Mouse (Mus musculus) kidney, postnatal 36 days (tissue): Measurements from ENCODE around the gene Slc38a3.

Experiments
- DNase-seq, 2 experiments: peaks; one replicate each; pipeline ENCODE4 v3.0.0; 2021 to 2022; ENCODE audit warnings: mixed read lengths in 2 of 2

Slc38a3 gene

DNA sequence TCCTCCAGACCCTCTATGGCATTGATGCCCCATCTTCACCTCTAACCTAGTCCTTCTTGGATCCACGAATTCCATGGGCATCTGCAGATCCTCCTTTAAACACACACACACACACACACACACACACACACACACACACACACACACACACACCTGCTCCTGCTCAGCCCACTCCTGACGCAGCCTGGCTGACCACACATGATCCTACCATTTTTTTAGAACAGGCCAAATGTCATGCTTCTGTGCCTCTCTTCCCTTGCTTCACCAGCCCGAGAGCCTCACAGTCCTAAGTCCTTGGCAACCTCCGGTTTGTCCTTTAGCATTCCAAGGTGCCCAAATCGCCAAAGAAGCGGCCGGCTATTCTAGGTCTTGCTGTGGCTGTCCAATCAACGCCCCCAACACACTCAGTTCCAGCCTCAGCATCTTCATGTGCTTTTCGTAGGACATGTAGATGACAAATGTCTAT is at the start of gene Slc38a3:
Slc38a3 (minus strand) TSS at position 51 of the 466 bp plus-strand sequence.
- DNase-seq: peak; percentile 54 to 58

DNA sequence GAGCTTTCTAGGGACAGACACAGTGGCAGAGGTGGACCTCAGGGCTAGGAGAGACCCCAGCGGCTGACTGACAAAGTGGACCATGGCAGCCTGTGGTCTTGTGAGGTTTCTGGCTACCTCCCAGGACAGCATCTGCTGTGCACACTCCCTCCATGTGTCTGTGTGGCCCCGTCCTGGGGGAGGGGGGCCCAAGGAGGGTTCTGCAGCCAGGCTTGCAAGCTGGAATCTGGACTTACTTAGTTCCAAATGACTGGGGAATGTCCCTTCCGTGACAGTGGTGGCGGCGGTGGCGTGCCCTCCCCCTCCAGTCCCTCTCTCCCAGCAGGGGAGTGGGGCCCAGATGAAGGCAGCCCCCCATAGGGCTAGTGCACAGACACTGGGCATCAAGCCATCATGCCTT is 47.6 kb upstream of the Slc38a3 start:
- no peak for DNase-seq

DNA sequence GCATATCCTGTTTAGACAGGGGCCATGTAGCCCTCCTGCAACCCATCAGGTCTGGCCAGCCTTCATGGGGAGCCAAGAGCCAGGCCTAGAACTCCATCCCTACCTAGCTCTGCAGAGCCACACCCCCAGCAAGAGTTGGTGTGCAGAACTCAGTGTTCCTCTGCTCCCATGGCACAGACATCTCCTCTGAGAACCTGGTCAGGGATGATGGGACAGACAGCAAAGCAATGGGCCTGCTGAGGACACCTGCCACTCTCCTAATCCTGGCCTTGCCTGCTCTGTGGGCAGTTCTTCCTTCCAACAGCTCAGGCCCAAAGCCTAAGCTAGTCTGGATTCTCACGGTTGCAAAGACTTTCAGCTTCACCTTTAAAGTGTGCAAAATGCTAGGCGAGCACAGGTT is 46.3 kb upstream of the Slc38a3 start:
- no peak for DNase-seq

DNA sequence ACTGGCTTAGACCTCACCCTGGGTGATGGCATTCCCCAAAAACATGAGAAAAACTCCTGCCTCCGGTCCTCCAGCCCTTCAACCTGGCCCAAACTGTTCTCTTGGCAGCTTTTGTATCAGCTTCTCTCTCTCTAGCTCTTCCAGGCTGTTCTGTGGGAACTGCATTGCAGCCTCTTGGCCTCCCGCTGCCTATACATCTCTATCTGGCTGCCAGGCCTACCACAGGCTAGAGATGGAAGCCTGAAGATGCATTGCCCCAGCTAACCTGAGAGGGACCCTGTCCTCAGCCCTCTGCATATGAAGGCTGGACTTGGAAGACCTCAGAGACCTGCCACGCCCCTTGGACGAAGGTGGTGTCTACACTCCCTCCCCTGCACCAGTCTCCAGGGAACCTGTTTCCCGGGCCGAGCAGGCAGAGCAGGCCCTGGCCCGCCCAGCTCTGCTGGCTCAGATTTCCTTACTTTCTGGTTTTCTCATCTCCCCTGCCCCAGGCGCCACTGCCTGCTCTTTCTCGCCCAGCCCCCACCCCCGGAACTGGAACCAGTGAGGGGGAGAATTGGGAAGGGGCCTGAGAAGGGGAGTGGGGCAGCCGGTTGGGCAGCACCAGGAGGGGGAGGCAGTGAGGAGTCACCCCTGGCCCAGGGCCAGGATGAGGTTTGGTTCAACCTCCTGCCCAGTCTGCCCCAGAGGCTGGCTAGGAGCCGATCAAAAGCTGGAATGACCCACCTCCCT is 45.1 kb upstream of the Slc38a3 start:
- peak; percentile 61 to 72 for DNase-seq

DNA sequence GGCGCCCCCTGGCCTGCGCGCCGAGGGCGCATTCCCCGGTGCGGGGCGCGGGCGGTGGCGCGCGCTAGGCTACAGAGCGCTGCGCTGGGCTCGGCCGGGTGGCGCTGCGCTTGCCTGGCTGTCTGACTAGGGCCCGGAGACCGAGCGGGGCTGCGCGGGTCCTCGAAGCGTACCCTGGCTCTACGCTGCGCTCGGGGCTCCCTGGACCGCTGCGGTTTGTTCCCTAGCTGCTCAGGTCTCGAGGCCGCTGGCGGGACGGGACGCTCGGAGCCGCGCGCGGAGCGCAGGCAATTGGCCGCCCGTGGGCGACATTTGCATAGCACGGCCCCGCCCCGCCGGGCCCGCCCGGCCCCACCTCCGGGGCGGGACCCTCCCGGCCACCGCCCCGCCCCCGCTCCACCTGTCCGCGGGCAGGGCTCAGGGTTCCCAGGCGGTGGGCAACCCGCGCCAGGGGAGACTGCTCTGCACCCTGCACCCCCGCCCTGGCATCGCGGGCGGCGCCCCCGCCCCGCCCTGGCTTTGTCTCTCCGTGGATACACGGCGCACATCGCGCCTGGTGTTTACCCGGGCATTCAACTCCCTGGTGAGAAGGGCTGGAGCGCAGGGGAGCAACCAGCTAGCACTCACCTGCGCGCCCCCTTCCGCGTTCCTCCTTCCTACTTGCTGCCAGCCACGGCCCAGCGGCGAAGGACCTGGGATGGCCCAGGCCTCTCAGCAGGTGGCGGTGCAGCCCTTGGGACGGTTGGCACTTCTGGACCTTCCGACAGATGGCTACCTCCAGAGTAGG is 40.6 kb upstream of the Slc38a3 start, which contains the start of gene Sema3f:
Sema3f (minus strand) TSS at position 779 of the 787 bp plus-strand sequence.
- peak; percentile 89 to 94 for DNase-seq

DNA sequence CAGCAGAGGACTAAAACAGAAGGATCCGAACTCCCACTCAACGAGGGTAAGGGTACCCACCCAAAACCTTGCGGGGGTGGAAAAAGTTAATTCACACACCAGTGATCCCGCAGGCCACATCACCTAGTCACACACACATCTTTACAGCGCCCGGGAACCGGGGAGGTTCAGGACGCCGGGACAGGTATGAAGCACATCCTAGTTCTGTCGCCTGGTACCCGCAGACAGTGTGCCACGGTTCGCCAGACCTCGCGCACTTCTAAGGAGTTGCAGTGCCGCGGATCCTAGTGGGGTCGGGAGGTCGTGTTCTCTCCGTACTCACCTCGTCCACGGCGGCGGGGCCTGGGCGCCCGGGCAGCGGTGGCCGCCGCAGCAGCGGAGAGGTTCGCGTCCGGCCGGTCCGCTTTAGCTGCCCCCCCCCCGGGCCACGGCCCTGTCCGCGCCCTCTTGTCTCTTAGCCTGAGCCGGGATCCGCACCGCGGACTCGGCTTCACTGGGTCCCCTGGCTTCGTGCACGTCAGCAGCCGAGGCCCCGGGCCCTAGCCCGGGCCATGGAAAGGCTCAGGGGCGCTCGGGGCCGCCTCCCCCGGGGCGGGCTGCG is 39.9 kb upstream of the Slc38a3 start:
- DNase-seq: no peak

DNA sequence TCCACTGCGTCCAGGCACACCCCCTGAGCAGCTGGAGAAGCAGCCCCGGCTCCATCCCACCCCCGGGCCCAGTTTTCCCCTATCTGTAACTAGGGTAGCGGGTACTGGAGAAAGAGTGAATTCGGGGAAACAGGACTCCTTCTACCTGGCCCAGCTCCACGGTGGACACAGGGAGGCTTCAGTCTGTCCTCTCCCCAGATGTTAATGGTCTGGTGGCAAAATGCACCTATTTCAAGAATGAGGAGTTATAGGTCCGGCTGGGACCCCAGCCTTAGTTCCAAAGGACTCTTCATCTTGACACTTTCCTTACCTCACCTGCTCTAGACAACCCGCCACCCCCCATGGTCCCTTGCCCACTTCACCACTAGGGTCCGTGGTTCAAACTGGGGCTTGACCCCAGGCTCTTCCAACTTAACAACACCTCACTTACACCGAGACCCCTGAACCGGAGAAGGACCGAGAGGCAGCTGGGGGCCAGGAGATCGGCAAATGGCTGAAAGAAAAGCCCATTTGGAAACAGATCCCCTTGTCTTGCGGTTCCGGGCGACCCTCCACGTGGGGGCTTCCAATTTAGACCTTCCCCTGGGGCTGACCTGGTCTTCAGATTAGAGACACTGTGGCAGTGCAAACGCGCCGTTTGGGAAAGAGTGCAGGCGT is 39.2 kb upstream of the Slc38a3 start:
- no peak for DNase-seq

DNA sequence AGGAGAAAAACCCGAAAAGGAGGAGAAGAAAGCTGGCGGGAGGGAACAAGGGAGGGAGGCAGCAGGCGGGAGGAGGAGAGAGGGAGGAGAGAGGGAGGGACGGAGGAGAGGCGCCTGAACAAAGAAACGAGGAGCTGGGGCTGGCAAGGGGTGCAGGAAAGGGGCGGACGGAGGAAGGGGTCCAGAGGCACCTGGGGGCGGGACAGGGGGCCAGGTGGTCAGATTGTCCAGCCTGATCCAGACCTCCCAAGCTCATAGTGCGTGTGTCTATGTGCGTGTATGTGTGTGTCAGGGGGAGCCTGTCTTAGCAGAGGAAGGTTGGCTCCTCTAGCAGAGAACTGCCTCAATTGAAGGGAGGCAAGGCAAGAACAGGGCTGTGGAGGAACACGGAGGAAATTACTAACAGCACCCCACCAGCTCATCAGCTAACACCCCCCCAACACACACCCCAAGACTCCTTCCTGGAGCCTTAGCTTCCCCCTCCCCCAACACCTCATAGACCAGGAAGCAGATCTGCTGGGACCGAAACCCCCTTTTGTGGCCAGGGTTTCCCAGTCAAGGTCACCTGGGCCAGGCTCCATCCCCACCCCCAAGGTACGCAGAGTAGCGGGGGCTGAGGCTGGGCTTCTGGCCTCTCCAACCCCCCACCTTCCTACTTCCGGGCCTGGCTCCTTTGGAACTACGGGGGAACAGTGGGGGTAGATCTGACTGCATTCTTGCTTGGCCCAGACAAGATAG is 38.5 kb upstream of the Slc38a3 start:
- DNase-seq: peak in 1 of 2 experiments; percentile 18

DNA sequence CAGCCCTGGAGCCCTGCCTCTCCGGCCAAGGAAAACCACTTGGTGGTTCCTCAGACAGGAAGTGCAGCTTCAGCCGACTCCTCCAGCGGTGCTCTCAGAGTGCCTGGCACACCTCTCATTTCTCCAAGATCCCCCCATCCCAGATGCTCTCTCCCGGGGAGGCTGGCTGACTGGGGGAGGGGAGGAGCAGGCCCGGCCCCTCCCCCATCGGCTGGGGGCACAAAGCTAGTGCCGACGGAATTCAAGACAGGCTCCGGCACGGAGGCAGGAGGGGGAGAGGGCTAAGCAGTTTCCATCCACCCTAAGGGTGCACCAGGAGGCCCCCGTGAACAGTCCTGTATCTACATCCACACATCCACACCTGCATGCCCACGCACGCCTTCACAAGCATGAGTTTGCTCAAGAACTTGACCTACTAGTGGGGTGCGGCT is 37.5 kb upstream of the Slc38a3 start:
- no peak for DNase-seq

DNA sequence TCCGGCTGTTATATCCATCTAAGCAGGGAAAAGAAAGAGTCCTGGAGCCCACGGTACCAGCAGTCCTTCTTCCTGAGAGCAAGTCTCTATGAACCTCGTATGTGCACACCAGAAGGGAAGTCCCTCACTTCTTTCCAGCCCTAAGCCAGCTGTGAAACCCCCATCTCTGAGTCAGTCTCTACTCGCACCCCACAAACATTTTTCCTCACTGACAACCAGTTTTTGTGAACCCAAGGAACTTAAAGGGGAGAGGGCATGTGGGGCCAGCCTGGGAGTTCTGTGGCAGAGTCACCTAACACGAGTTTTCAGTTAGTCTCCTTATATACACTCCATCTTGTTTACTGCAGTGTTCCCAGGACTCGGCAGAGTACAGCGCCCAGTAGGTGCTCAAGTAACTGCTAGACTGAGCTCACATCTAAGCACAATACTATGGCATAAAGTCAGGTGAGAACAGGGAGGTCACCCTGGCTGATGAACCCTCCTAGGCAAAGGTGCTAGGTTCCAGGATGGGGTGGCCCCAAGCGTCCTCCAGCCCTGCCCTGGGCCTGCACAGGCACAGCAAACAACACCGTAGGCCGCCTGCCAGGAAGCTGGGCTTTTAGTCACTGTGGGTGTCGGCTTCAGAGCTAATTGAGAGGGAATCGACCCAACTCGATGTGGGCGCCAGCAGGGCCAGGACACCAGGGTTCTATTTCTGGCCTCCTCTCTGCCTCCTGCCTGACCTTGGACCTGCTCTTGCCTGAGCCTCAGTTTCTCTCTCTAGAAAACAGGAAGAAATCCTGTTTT is 34.2 kb upstream of the Slc38a3 start:
- DNase-seq: peak; percentile 43 to 59

DNA sequence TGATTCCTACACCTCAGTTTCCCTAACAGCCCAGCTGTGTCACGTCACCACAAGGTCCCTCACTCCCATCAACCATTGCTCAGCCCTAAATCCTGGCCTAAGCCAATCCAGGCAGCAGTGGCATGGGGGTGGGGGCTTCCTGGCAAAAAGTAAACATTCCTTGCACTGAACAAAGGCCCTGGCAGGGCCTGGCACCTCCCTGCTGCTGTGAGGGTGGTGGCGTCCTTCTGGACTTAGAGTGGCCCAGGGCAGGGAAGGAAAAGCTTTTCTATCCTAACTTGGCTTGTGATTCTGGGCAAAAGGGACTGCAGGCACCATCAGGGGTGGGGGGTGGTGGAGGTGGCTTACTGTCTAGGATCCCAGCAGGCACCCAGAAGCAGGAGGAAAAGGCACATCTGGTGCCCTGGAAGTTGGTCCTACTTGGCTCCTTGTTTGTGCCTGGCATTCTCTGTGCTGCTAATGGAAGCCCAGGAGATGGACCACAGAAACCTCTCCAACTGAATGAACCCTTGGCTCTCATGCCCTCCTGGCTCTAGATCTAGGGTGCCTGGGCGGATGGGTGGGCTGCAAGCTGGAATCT is 33.4 kb upstream of the Slc38a3 start:
- no peak for DNase-seq

DNA sequence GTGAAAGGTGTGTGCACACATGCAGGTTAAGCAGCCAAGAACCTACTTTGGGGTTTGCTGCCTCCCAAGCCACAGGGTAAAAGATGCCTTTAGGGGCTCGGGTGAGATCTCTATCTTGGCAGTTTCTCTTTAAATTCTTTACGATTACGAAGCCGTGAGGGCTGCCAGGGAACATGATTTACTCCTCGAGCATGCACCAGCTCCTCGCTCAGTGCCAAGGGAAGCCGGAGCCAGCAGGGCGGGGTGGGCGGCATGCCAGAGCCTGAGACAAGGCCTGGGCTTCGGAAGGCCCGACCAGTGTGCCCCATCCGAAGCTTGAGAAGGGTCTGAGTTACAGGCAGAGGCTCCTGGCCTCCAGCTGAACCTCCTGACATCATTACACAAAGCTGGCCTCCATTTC is 32.3 kb upstream of the Slc38a3 start:
- DNase-seq: peak; percentile 81 to 83

DNA sequence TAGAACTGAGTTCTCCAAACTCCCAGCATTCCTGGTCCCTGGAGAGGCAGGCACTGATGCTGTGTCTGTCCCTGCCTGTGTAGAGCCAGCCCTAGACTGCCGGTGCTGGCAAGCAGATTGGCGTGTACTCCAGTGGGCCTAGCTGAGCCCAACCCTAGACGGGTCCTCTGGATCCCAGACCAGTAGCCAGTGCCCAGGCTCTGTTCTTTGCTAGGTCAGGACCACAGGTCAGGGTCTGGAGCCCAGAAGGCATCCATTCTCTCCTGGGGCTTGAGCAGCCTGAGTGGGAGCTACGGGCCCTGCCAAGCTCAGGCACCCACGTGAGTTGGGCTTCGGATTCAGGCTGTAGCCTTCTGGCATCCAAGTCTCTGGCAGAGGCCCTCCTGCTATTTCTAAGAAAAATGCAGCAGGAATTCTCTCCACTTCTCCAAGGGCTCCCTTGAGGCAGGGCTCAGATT is 30.8 kb upstream of the Slc38a3 start:
- peak in 1 of 2 experiments; percentile 34 for DNase-seq

DNA sequence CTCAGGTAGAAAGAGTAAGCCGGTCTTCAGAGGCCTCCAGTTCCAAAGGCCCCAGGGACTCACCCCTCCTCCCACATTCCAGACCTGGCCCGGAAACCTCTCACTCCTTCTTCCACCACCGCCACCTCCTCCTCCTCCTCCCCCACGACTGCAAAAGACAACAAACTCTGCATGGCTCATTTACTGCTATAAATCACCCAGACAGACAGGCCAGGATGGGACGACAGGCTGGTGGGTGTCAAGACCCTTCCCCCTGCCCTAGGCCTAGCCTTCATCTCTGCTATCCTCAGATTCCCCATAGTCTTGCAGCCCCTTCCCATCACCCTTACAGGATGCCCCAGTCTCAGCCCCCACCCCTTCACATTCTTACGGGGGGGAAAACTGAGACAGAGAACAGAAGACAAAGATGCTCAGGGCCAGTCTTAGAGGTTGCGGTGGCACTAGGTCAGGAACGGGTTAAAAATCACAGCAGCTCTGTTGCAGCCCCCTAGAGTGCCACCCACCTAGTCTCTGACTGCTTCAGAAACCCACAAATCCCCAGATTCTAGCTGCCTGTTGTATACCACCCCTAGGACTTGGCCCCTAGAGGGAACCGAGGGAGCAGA is 30.1 kb upstream of the Slc38a3 start:
- DNase-seq: peak; percentile 45 to 49

DNA sequence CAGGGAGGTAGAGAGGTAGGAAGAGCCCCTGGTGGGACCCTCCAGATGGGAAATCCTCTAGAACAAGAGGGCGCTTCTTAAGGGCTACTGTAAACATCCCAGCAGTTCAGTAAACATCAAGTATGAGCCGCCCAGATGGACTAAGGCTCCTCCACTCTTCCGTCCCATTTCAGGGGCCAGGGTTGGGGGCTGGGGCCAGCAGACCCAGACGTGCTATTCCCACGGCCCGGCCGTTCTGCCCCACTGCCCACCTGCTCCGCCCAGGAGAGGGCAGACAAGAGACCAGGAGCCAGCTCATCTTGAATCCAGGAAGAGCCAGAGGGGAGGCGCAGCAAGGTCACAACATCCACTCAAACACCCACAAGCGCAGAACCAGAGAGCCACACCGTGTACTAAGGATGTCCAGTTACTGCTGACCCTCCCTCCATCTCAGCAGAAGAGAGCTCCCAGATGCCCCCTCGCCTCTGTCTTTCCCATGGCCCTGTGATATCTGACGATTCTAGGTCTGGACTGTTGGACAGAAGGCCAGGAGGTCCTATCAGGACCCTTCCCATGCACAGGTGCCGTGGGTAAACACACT is 29.4 kb upstream of the Slc38a3 start:
- DNase-seq: peak; percentile 68 to 76

DNA sequence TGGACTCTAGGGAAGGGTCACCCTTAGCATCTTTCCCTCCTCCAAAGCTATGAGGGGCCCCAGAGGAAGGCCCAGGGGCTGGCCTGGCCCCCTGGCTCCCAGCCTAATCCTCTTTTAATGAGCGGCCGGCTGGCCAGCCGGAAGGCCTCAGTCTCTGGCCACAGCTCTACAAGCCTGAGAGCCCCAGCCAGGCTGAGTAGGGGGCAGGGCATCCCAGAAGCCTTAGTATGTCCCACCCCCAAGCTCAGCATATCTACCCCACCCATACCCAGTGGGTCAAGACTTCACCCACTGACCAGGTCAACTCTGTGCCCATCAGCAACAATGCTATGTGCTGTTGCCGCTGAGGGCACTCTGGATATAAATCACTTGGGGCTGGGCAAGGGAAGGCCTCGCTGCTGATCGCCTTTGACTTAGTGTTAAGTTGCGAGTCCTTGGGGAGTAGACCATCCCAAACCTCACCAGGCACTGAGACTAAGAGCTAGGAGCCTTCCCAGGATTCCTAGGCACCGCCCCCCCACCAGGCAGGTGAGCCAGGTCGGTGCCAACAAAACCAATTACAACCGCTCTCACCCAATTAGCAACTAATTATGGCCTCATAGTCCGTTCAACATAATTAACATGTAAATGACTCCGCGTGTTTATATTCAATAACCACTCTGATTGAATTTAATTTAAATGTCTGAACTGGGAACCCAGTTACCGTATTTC is 28.6 kb upstream of the Slc38a3 start:
- no peak for DNase-seq

DNA sequence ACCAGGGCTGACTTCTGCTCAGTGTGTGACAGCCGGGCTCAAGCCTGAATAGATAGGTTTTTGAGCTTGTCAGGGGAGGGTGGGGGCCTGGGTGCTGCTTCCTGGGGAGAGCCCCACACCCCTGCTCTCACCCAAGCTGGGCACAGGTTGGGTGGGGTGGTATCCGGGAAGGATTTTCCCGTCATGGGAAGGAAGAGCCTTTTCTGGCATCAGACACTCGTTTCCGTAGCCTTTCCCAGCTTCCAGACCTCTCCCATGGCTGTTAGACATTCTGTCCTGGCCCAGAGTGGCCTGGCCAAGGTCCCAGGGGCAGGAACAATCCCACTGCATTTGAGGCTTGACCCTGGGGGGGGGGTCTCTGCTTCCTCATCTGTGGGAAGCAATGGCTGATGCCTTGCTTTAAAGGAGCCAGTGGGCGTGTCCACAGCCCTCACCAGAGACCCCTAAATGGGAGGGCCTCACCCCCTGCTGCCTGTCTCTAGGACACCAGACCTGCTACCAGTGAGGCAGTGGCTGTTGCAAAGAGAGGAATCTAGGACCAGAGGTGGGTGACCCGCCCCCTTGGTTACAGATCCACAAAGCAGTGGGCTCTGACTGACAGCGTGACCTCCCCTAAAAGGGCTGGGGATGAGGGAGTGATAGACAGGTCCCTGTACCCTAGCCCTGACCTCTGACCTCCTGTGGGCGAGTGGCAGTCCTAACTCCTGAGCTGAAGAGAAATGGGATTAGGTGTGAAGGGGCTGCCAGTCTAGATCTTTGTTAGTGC is 27.7 kb upstream of the Slc38a3 start:
- peak; percentile 61 to 74 for DNase-seq

DNA sequence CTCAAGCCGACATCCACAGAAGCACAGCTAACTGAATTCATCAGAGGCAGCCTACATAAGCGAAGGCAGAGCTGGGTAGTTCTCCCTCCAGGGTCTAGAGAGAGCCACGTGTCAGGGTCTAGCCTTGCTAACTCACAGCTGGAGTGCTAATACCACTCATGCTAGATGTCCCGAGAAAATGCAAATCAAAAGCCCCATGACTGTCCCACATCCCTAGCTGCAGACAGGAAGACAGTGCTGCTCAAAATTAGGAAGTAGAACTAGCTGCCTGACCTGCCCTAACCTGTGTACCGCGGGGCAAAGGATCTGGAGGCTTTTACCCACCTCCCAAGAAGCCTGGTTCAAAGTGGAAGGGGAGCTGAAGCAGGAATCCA is 26.8 kb upstream of the Slc38a3 start:
- DNase-seq: no peak
